Mouse (Mus musculus) left cerebral cortex, adult 9 months (tissue): ENCODE results near the gene Frrs1.
"Not testable (repeated sequence)": the region's sequence is repeated elsewhere in the genome, so short reads cannot be mapped to it uniquely, and the experiment has no call there.

ENCODE experiments used
- DNase-seq, 2 experiments: peaks; one replicate each; pipeline ENCODE4 v3.0.0; 2022; ENCODE audit warnings: low spot score in 2 of 2

Gene Frrs1

DNA sequence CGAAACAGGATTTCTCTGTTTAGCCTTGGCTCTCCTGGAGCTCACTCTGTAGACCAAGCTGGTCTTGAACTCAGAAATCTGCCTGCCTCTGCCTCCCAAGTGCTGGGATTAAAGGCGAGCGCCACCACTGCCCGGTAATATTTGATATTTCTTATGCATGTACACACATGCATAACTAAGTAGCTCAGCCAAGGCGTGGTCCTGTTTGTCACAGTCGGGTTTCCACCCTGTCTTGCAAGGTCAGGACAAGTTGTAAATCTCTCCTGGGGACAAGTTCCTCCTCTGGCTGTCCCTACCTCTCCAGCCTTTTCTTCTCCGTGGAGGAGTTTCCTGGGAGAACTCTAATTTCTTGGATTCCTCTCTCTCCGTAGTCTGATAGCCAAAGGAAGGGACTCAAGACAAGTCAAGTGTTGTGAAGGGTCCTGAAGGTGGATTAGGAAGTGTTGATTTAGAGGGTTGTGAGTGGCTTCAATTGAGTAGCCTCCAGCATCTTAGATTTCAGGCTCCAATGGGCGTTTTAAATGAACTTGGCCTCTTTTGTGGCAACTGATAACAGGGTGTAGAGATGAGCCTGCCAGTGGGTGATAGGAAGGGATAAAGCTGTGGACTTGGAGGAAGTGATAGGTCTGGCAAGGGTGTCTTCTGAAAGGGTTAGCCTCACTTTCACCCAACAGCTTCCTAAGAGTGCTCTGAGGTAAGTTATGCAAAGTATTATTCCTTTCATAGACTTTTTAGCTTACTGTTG is at the start of gene Frrs1:
Gene Frrs1 (plus strand): TSS at position 524 of the 745 bp plus-strand sequence.
- no peak for DNase-seq

DNA sequence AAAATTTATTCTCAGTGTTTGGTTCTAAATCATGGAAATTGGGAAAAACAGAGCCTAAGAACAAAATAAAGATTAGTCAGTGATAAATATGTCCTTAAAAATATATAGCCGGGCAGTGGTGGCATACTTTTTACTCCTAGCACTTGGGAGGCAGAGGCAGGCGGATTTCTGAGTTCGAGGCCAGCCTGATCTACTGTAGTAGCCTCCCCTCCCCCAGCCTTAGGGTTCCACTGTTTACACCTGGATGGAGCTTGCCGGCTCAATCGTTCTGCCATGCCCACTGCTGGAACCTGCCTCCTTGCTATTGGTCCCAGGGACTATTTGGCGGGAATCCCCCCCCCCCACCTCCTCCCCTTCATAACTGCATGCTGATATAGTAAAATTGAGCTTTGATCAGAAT is 48.9 kb upstream of the Frrs1 start:
- not testable (repeated sequence) for DNase-seq

DNA sequence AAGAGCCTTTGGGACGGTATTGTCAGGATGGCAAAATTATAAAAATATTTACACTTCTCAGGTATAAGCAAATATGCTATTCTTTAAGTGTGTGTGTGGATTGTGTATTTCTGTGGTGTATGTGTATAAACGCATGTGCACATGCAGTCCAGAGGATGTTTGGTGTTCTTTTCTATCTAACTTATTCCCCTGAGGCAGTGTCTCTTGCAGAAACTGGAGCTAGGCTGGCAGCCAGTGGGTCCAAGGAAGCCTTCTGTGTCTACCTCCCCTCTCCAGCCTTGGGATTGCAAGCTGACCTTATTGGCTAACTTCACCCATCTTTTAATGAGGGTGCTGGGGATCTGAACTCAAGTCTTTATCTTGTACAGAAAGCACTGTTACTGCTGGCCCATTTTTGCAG is 46.3 kb upstream of the Frrs1 start:
- DNase-seq, result no peak

DNA sequence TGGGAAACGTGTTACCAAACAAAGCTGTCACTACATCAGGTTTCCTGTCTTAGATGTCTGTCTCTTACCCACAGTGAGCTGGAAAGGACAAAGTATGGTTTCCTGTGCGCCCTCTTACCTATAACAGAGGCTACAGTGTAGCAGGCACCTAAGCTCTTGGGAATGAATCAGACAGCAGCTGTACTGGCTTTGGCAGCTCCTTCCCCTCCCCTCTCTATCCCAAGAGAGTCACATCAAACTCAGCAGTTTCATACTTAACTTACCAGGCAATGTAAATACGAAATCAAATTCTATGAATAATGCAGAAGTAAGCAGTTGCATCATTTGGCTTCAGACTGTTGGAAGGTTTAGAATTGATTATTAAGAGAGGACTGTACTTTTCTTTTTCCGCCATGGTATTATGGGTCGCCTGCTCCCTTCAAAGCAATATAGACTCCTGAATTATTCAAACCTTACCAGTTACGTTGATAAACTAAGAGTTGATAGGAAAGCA is 43.9 kb upstream of the Frrs1 start:
- no peak for DNase-seq

DNA sequence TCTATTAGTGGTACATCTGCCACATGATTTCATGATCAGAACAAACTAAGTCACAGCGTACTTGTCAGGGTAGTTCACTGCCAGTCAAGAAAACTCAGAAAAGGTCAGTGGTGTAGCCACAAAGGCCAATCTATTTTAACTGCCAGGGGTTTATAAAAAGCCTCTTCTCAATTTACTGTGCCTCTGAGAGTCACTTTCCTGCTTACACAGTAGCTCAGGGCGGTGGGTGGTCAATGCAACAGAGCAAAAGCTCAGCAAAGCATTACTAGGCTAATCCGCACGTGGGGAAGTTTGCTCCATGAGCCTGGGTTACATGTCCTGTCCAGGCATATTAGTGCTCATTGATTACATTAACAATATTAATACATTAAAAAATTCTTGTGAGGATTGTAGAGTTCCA is 43.3 kb upstream of the Frrs1 start:
- DNase-seq, result no peak

DNA sequence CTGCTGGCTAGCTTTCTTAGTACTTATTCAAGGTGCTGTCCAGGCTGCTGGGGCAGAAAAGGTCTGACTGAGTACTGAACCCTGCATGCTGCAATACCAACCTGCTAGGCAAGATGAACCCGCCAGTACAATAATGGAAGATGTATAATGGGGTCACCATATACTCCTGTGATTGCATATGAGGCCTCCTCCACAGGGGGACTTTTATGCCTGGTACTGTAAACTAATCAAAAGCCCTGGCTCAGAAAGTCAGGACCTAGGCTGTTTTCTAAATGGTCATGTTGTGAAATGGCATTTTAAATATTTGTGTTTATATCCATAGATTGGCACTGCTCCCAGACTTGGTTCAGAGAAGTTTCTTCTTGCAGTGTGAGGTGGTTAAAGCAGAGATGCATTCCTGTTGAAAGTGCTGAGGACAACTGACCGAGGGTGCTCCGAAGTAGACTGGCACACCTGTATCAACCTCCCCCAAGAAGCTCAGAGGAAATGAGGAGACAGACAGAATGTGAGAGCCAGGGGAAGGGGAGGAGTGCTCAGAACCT is 42.5 kb upstream of the Frrs1 start:
- no peak for DNase-seq

DNA sequence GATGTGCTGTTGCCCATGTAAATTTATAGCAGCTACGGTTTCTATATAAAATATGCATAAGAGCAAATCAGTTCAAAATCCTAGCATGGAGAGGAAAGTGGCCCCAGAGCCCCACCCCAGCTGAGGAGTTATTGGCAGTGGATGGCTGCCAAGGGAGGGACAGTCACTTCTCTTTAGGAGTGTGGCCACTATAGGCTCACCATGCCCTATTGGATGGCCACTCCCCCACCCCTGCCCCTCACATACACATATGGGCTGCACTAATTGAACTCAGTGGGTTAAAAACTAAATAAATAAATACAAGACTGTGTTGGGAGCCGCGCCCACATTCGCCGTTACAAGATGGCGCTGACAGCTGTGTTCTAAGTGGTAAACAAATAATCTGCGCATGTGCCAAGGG is 42.0 kb upstream of the Frrs1 start:
- DNase-seq, result no peak

DNA sequence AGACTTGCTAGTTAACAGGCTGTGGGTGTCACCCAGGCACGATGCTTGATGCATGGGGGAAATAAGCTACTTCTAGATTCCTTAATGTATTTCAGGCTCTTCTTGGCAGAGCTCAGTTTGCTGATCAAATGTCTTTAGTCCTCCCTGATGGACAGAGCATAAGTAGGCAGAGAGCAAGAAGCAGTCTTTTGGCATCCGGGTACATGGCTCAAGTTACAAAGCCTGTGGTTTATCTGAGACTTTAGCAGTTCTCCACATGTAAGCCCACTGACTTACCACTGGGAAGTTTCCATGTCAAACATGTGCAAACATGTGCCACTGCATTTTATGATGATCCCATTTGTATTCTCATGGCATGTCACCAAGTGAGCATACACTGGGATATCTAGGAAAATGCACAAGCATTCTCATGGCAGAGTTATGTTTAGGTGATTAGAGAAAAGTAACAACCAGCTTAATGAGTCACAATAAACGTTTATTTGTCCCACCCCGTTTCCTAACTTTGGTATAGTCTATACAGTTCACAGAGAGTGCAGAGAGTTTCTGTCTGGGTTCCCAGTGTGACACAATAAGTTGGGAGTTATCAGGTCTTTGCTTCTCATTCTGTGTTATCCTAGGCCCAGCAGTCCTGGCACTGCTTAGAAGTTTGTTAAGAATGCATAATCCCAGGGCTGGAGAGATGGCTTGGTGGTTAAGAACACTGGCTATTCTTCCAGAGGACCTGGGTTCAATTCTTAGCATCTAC is 32.6 kb upstream of the Frrs1 start:
- DNase-seq, result no peak

DNA sequence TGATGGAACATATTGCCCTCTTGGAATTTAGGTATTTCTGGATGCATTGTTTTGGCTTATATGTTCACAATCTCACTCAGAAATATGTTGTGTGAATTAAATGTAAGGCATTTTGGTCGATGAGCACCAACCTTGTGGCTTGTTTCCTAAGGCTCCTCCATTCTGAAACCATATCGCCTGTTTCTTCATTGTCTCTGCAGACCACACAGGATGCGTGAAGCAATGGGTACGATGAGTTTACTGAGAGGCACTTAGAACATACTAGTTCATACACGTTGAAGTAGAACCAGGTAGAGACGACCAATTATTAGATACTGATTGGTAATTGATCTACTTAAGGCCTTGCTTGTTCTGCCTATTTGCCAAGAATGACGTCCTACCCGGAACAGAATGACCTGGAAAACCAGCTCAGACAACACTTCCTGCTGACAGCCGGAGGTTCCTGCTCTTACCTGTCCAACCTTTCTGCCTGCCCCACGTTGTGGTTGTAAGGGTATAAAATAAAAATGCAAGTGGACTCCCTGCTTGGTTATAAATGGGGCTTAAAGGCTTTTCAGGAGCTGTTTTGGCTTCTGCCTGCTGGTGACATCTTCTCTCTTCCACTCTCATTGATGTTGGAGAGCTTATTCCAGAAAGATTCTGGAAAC is 29.9 kb upstream of the Frrs1 start:
- DNase-seq, result no peak

DNA sequence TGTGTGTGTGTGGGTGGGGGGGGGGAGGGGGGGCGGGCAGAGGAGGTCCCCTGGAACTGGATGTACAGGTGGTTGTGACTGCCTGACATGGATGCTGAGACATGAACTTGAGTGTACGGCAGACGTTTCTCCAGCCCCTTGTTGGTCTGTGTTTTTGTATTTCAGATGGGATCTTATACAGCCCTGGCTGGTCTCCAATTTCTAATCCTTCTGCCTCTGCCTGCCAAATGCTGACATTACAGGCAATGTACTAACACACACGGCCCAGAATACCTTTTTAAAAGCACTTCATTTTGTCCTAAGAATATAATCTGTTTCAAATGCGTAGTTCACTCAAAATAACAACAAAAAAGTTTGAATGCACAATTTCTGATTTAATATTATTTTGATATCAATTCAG is 27.9 kb upstream of the Frrs1 start:
- no peak for DNase-seq

DNA sequence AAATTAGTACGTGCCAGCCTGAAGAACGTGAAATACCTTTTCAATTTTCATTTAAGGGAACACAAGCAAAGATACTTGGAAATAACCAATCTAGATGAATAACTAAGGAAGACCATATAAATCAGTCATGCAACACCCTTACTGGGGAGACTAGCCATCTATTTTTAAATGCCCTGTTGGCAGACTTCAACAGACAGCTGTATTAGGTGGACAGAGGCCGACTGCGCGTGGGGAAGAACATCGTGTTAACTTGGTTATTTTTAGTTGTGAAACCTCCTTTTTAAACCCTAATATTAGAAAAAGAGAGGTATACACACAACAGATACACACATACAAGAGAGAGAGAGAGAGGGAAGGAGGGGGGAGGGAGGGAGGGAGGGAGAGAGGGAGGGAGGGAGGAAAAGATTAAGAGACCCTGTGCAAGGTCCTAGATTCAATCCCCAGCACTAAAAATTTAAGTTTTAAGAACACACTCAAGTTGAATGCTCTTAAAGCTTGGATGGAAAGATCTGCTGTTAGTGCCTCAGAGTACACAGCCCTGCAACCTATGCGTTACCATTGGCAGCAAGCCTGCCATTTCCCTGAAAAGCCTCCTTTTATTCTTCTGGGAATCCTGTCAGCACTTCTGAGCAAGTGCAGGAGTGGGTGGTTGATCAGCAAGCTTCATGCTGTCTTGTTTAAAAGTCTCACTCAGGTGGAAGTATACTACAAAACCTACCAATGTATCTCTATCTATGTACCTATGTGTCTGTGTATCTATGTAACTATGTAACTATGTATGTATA is 26.5 kb upstream of the Frrs1 start:
- DNase-seq, result no peak

DNA sequence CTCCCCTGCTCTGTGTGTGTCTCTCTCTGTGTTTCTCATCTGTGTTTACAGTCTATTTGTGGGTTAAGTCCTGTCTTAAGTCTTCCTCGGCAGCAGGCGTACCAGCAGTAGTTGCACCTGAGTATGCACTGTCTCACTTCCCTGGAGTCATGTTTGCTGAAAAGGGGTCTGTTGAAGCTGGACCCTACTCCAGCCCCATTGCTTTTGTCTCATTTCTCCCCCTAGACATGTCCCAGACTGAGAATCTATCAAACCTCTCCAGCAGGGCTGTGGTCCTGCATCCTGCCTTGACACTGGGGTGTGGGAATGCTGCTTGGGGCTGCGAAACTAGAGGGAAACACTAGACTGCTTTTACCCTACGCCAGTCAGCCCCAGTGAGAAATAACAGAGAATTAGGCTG is 25.8 kb upstream of the Frrs1 start:
- DNase-seq, result no peak

DNA sequence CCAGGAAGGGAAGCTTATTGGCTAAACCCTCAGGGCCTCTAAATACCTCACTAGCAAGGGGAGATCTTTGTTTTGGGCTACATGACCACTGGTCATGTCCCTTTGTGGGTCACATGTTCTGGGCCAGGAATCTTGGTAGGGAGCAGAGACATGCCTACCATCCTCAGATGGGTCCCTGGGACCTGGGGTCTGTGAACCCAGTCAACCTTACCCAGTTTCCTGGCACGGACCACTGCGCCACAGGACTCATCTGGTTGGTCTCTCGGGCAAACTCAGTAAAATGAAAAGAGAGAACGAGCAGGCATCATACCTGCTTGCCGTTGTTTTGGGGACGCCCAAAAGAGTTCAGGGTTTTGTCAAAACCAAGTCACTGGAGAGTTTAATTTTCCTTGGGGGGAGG is 25.0 kb upstream of the Frrs1 start:
- DNase-seq, result no peak

DNA sequence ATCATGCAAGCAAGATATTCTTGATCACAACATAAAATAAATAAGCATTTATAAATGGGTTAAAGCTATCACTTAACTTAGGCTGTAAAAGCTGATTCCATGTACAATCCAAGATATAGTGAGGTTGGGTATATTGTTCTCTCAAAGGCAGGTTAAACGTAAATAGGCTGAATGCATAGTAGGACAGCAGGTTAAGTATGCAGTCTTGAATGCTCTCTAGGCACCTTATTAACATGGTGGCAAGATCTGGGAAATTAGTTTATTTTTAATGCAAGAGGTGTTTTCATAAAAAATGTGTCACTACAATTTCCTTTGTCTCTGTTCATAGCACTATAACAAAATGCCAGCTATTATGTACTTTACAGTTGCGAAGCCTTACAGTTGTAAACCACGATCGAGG is 23.9 kb upstream of the Frrs1 start:
- DNase-seq, result no peak

DNA sequence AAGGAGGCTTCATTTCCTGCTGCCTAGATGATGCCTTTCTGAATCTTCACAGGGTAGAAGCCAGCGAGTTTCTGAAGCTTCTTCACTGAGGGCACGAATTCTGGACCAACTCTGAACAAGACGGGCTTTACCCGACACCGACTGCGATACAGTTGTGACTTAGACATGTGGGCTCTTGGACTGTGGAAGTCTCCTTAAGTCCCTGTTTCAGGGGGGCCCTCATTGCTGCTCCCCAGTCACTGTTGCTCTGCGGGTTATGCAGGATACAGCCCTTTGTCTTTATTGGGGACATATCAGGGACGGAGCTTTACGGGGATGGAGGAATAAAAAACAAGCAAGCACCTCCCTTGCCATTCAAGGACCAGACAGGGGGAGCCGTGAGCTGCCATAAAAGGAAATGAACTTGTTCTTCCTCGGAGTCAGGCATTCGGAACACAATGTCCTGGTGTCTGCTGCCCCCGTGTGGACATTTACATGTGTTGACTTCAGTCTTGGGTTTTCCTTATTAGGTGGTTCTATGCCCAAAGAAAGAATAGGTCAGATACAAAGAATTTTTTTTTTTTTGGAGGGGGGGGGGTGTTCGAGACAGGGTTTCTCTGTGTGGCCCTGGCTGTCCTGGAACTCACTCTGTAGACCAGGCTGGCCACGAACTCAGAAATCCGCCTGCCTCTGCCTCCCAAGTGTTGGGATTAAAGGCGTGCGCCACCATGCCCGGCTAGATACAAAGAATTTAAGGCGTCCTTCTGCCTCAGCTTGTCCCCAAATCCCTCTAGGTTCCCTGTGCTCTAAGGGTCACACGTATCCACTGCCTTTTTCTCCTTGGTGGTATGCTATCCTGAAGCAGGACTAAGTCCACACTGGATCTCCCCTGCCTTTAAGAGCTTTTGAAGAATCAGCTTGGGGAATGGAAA is 23.2 kb upstream of the Frrs1 start:
- peak; percentile 62 to 95 for DNase-seq

DNA sequence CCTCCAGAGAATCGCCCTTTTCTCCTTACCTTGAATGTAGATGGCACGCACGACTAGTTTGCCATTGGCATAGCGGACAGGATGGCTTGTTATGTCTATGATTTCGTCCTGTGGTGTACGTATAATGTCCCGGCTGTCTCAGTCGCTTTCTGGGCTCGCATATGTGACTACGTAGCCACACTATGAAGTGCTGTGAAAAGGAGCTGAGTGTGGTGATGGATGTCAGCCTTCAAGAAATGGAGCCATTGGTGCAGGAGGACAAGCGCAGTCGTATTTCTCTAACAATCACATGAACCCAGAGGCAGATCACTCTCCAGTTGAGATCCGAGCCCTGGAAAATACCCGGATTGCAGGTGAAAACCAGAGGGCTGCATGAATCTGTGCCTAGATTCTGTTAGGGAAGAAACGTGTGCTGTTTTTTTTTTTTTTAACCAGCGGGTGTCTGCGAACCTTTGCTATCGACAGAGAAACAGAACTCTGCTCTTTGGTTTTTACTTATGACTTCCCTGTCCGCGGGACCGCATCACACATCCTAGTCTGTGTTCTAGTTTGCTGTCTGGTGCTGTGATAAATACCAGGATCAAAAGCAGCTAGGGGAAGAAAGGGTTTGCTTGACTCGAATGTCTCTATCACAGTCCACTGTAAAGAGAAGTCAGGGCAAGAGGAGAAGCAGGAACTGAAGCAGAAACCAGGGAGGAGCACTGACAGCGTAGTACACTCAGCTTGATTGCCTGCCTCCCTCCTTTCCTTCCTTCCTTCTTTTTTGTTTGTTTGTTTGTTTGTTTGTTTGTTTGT is 22.4 kb upstream of the Frrs1 start:
- DNase-seq, result no peak

DNA sequence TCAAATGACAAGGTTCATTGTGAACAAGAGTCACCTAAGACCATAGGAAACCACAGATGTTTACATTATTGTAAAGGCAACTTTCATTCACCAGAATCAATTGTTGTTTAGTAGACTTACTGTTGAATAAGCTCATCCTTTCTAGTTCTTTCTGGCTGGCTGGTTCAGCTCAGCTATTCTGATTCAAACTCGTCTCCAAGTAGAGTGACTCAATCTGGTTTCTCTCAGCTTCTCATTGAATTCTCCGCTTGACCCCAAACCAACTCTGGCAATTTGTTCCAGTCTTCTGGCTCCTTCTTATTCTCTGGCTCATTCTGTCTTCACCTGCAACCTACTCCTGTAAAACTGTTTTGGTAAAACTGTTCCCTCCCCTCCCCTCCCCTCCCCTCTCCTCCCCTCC is 18.0 kb upstream of the Frrs1 start:
- no peak for DNase-seq

DNA sequence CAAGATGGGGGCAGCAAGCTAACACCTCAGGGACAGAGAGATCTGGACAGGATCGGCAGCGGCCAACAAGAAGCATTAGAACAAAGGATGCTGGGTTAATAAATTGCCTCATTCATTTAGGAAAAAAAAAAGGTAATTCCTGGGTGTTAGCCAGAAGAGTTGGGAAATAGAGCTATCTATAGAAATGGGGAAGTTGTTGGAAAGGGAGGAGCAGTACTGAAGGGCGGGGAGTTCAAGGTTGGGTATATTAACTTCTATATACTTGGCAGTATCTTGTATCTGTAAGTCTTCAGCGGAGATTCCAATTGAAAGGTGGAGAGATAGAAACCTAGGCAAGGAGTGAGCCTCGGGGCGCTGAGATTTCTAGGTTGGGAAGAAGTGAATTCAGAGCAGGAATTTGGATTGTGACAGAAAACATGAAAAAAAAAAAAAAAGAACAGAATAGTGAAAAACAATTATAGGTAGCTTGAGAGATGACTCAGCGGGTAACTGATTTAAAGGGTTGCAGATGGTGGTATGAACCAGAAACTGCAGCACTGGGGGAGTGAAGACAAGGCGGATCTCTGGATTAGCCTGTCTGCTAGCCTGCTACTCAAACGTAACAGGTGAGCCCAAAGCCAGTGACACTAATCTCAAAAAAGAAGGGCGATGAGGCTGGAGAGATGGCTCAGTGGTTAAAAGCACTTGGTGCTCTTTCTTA is 14.2 kb upstream of the Frrs1 start:
- no peak for DNase-seq

DNA sequence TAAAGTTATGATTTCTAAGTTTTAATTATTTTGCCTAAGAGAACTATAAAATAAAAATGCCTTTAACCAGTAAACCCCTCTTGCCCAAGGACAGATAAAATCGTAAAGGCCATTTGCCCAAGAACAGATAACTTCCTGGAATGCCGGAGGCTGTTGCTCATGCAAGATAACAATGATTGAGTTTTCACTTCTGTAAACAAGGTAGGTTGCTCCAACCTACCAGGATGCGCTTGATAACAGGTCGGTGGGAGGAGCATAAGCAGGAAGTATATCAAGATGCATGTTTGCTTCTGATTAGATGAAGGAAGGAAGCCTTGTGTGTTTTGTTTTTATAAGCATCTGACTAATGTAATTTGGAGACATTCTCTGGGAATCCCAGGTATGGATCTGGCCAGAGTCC is 13.2 kb upstream of the Frrs1 start:
- no peak for DNase-seq
